Mouse (Mus musculus) limb, embryonic 14.5 days (tissue): ENCODE measurements around the gene Dut. TPM values are rescaled to one million over a fixed set of nuclear protein-coding genes. Genes with fewer than 3 reads are reported as not detected.

ENCODE experiments used
- ATAC-seq: fragments of 200-750 bp; cut with Nextera tagmentation; 2 replicates; pipeline ENCODE4 v1.8.0; 2017; ENCODE audit warnings: low read depth, moderate number of reproducible peaks, moderate TSS enrichment; ENCODE audit not compliant: low FRiP score
- DNase-seq: peaks from one replicate; pipeline ENCODE4 v3.0.0-alpha.2; 2015; ENCODE audit warnings: low spot score
- H3K27ac ChIP-seq: fragments of 300-500 bp; sonication (generic); replicated peaks from 2 replicates; pipeline ENCODE4 v1.5.1; 2014; ENCODE audit warnings: low read depth, mild to moderate bottlenecking, low read length, moderate library complexity, mixed read lengths
- H3K27me3 ChIP-seq: fragments of 300-500 bp; sonication (generic); 2 replicates; pipeline ENCODE4 v1.6.1; 2014; ENCODE audit warnings: low read length, mixed read lengths; ENCODE audit not compliant: control insufficient read depth, insufficient read depth
- H3K36me3 ChIP-seq: fragments of 300-500 bp; sonication (generic); 2 replicates; pipeline ENCODE4 v1.6.1; 2014; ENCODE audit warnings: mild to moderate bottlenecking, low read length, moderate library complexity, mixed read lengths; ENCODE audit not compliant: control insufficient read depth, insufficient read depth
- H3K4me1 ChIP-seq: fragments of 300-500 bp; sonication (generic); 2 replicates; pipeline ENCODE4 v1.6.1; 2014; ENCODE audit warnings: antibody characterized with exemption, low read length, mixed read lengths; ENCODE audit not compliant: control insufficient read depth, insufficient read depth
- H3K4me2 ChIP-seq: fragments of 300-500 bp; sonication (generic); replicated peaks from 2 replicates; pipeline ENCODE4 v1.6.1; 2014; ENCODE audit warnings: low read depth, mild to moderate bottlenecking, low read length, moderate library complexity; ENCODE audit not compliant: severe bottlenecking
- H3K4me3 ChIP-seq: fragments of 300-500 bp; sonication (generic); replicated peaks from 2 replicates; pipeline ENCODE4 v1.5.1; 2014; ENCODE audit warnings: low read length
- H3K9ac ChIP-seq: fragments of 300-500 bp; sonication (generic); 2 replicates; pipeline ENCODE4 v1.6.1; 2014; ENCODE audit warnings: mild to moderate bottlenecking, low read depth, low read length, moderate library complexity; ENCODE audit not compliant: severe bottlenecking
- H3K9me3 ChIP-seq: fragments of 300-500 bp; sonication (generic); 2 replicates; pipeline ENCODE4 v1.6.1; 2016; ENCODE audit warnings: low read length; ENCODE audit not compliant: control insufficient read depth
- POLR2A ChIP-seq: fragments of 200-500 bp; IDR thresholded peaks from 2 replicates; pipeline ENCODE4 v1.8.0; 2012; ENCODE audit warnings: inconsistent platforms, mild to moderate bottlenecking, moderate library complexity, borderline replicate concordance; ENCODE audit not compliant: insufficient read depth, insufficient read length; ENCODE audit errors: extremely low read depth
- WGBS: fragments of 180-500 bp; shearing (Covaris S2); extraction: QIAGEN DNeasy Blood & Tissue Kit; methylation state at CpG from one replicate; pipeline ENCODE4 v1.1.7; 2014; 5-methylcytosine and 5-hydroxymethylcytosine counted together
- polyA plus RNA-seq, 2 experiments: library from polyadenylated mRNA; depleted of rRNA in 1 of 2; stranded (reverse) in 1 of 2; unstranded in 1 of 2; fragments of >200 nt; fragmentation: Nextera tagmentation in 1 of 2; extraction: Ambion mirVana in 1 of 2; gene quantifications; 2 replicates each; pipeline versions ENCODE4 v1.2.1 to v1.2.3; 2012 to 2014

Dut gene
- polyA plus RNA-seq (2012; rRNA removed) (74.7 and 101 TPM in 2 replicates), polyA plus RNA-seq (2014; fragmentation: Nextera tagmentation; extraction: Ambion mirVana) (126 and 129 TPM in 2 replicates)

DNA sequence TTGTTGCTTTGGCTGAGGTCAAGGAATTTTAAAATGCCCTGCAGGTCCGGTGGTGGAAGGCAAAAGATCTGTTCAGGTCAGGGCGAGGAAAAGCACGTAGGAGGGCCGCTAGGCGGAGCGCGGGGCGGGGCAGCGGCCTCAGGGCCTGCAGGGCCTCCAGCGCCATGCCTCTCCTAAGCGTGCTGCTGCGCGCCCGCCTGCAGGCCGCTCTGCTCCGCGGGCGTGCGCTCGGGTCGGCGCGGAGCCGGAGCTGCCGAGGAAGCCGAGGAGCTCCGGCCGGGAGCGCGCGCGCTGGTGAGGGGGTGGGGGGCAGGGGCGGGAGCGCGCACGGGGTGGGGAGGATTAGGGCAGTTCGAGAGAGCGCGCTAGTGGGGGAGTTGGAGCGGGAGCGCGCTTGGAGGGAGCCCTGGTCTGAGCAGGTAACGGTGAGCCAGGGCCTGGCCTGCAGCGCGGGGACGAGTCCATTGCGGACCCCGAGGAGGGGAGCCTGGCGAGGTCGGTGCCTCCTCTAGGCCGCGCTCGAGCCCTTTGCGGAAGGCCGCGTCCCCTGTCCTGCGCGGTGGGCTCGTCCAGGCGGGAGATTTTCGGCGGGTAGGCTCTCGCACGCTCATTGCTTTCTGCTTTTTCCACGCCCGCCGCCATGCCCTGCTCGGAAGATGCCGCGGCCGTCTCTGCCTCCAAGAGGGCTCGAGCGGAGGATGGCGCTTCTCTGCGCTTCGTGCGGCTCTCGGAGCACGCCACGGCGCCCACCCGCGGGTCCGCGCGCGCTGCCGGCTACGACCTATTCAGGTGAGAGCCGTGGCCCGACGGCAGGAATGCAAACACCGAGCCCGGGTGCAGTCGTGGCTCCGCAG is at the start of gene Dut:
Gene Dut (plus strand): TSS at position 83 of the 854 bp plus-strand sequence.
- peak within 1 kb of the TSS; percentile 75 for H3K4me3 ChIP-seq
- H3K4me1 ChIP-seq: peaks cover 9% of the 10 kb centered on the region
- H3K27me3 ChIP-seq: no peaks in the 10 kb centered on the region
- DNase-seq: peak; percentile 98
- peaks cover 23% of the 10 kb centered on the region for H3K36me3 ChIP-seq
- 0 out of 2 replicates have a peak, but pooled peaks have one; percentile 49 for TF ChIP-seq POLR2A
- peak; percentile 99 for ATAC-seq
- peak within 1 kb of the TSS; percentile 95 for H3K27ac ChIP-seq
- H3K4me2 ChIP-seq: peak within 1 kb of the TSS; percentile 67
- H3K9me3 ChIP-seq: no peaks in the 10 kb centered on the region
- peak within 1 kb of the TSS; percentile 88 for H3K9ac ChIP-seq
- under 1% methylated on average over 65 of the region's 96 CpGs for WGBS

DNA sequence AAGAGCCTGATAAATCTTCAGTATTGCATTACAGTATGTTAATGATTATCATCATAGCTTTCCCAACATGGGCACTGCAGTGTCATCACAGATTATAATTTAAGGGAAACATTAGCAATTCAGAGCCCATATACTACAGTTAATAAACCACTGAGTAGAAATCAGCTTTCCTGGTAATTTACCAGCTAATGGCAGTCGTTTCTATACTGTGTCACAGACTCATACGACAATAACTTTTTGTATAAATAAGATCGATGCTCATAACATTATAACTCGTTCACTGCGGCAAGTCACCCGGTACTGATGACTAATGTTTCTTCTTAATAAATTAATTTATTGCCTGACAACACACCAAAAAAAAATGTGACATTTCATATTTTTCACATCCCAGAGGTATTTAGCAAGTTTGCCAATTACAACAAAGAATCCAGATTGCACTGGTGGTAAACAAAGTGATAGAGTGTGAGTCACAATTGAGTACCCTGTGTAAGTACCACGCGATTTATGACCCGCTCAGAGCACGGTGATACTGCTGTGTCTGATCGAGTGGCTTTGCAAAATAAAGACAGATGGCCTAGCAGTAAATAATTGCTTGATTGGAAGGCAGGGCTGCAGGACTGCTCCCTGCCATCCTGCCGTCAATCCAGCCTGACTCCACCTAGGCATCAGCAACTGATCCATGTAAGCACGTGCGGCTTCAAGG is 37.9 kb upstream of the Dut start:
- no peak for ATAC-seq

DNA sequence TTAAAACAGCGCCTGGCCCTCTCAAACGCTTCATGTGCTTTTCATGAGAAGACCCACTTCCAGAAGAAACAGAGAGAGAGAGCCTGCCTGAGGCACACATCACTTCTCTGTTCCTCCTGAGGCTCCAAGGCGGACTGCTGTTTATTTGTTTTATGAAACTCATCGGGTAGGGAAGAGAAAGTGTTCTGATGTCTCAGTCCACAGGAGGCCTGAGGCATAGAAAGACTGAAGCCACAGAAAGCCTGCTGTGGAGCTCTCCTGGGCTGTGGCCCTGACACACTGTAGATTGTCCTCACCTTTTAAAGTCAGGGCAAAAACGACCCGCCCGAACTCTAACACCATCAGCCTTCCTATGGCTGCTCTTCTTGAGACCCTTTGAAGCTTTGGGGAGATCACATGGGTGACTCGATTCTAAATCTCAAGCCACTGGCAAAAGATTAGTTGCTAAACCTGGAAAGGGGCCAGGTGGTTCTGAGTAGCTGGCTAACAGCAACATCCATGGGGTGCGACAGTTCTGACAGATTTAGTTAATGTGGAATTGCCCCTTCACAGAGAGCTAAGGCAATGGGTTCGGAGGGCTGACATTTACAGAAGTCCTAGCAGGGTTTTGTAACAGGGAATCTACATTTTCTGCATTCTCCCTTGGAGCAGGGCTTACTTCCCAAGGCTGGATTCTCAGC is 35.0 kb upstream of the Dut start:
- no peak for TF ChIP-seq POLR2A
- ATAC-seq (no peak), DNase-seq (no peak)
- 53% methylated on average over 10 of the region's 10 CpGs for WGBS
- Histone ChIP-seq H3K27ac (no peak overlapping the region), H3K27me3 (no peaks in the 10 kb centered on the region), H3K4me1 (no peaks in the 10 kb centered on the region), H3K36me3 (no peaks in the 10 kb centered on the region), H3K9me3 (no peaks in the 10 kb centered on the region), H3K9ac (no peak overlapping the region), H3K4me3 (no peak overlapping the region), H3K4me2 (no peak overlapping the region)

More for the DNA sequence above, 37.9 kb upstream of the Dut start:
- DNase-seq: no peak
- TF ChIP-seq POLR2A: no peak
- H3K27ac ChIP-seq: no peak overlapping the region
- no peaks in the 10 kb centered on the region for H3K36me3 ChIP-seq
- H3K4me1 ChIP-seq: no peaks in the 10 kb centered on the region
- H3K4me2 ChIP-seq: no peak overlapping the region
- 46% methylated on average over 14 of the region's 14 CpGs for whole genome bisulfite sequencing
- no peaks in the 10 kb centered on the region for H3K9me3 ChIP-seq
- H3K4me3 ChIP-seq: no peak overlapping the region
- no peak overlapping the region for H3K9ac ChIP-seq
- no peaks in the 10 kb centered on the region for H3K27me3 ChIP-seq

DNA sequence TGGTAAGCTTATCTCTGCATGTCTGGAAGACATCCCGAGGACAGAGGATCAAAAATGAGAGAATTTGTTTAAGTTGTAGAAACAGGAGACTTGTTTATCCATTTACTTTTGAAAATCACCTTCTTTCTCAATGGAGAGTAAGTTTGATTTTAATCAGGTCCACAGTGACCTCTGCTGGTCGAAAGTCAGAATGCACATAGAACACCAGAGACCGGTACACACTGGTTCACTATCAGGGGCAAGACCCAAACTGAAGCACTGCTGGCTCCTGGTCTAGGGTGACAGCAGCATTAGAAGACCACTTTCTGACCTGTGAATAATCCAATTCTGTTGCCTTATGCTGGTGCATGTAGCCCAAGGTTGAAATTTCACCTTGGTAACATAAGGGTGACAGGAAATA is 32.4 kb upstream of the Dut start:
- TF ChIP-seq POLR2A: no peak
- Histone ChIP-seq H3K9me3 (no peaks in the 10 kb centered on the region), H3K27ac (no peak overlapping the region), H3K4me2 (no peak overlapping the region), H3K9ac (no peak overlapping the region), H3K36me3 (no peaks in the 10 kb centered on the region), H3K27me3 (no peaks in the 10 kb centered on the region), H3K4me1 (no peaks in the 10 kb centered on the region), H3K4me3 (no peak overlapping the region)
- ATAC-seq: peak; percentile 62; the same call in 1 of the 2 replicates
- DNase-seq: peak; percentile 87
- under 1% methylated on average over 3 of the region's 3 CpGs for WGBS

DNA sequence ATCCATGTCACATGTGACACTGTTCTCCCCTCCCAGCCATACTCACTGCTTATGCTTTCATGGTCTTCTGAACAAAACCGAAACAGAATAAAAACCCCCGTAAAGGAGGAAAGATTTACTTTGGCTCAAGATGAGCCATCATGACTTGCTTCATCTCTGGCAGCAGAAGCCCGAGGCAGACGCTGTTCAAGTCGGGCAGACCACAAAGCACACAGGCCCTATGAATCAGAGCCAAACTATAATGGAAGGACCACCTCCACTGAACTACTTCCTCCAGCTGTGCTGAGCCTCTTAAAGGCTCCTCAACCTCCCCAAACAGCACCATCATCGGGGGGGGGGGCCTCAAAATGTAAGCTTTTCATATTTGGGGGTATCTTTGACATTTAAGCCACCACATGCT is 29.7 kb upstream of the Dut start:
- no peaks in the 10 kb centered on the region for H3K4me1 ChIP-seq
- H3K27me3 ChIP-seq: no peaks in the 10 kb centered on the region
- no peak overlapping the region for H3K27ac ChIP-seq
- no peak overlapping the region for H3K4me2 ChIP-seq
- H3K4me3 ChIP-seq: no peak overlapping the region
- DNase-seq: no peak
- no peak for ATAC-seq
- 57% methylated on average over 6 of the region's 6 CpGs for WGBS
- no peak overlapping the region for H3K9ac ChIP-seq
- no peaks in the 10 kb centered on the region for H3K9me3 ChIP-seq
- H3K36me3 ChIP-seq: no peaks in the 10 kb centered on the region
- no peak for TF ChIP-seq POLR2A
